Mouse (Mus musculus) lung, adult 2 months (tissue): ENCODE measurements at regions not wholly inside any gene's neighbourhood (a gene's known extent, or its start where the extent isn't known, plus 50 kb on each side); places are given as distances from the start of the nearest gene placed in this dataset.

Experiments
- CTCF ChIP-seq: fragments of 200-500 bp; IDR thresholded peaks from 2 replicates; pipeline ENCODE4 v1.5.1; 2011; ENCODE audit warnings: mild to moderate bottlenecking, low read length, control low read depth; ENCODE audit not compliant: insufficient read depth
- POLR2A ChIP-seq: fragments of 200-500 bp; IDR thresholded peaks from 2 replicates; pipeline ENCODE4 v1.6.1; 2011; ENCODE audit warnings: low read depth, mild to moderate bottlenecking, control low read depth, low read length, borderline replicate concordance; ENCODE audit errors: extremely low read depth

DNA sequence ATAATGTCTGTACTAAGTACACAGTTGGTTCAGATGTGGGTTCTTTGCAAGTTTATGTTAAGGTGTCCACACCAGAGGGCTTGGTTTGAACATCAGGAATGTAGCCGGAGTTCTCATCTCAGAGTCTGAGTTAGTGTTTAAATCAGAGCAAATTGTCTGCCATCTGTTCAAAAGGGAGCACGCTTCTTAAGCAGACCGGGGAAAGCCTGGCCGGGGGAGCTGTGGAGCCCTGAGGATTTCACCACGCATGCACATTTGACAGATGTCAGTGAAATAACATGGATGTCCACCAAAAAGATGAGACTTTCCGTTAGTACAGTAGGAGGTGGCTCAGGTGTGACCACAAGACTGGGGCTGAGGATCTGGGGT lies 294.5 kb upstream of the Tle4 start:
- TF ChIP-seq POLR2A, result no peak
- TF ChIP-seq CTCF, result no peak
